Mouse (Mus musculus) E14TG2a.4 (cell line): ENCODE measurements around the gene Ets1.

Experiments
- CTCF ChIP-seq: conservative IDR thresholded peaks from 2 replicates; pipeline ENCODE4 v1.5.1; 2014; ENCODE audit warnings: low read length
- NANOG ChIP-seq: IDR thresholded peaks from 2 replicates; pipeline ENCODE4 v1.6.1; 2014; ENCODE audit warnings: borderline replicate concordance, low read length, mixed read lengths
- POU5F1 ChIP-seq: IDR thresholded peaks from 2 replicates; pipeline ENCODE4 v1.6.1; 2014; ENCODE audit warnings: low read length, borderline replicate concordance

DNA sequence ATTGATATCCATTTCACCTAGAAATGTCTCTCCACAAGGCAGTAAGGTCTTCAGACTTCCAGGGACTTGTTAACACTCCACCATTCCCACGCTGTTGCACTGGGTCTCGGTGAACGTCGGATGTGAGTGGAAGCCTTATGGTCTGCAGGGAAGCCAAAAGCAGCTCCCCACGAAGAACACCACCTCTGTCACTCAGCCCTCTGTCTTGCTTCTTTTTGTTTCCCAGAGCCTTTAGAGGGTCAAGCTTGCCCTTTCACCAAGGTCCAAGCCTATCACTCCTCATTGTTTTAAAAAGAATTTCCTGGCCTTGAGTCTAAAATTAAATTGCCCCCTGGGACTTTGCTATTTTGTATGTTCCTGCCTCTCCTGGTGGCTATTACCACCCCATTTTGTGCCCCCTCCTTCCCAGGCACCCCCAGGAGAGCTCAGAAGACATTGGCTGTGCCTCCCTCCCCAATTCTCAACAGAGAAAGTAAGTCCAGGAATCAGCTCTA, 20.4 kb downstream of the Ets1 start:
- no peak for TF ChIP-seq CTCF
- no peak for TF ChIP-seq NANOG
- TF ChIP-seq POU5F1, result no peak
